Mouse (Mus musculus) pancreas, adult 10 weeks (tissue): Measurements from ENCODE around the gene Rhbdl3. TPM values are rescaled to one million over a fixed set of nuclear protein-coding genes. Genes with fewer than 3 reads are reported as not detected.

Experiments
- polyA plus RNA-seq: library from polyadenylated mRNA; stranded (reverse); fragments of 350-450 nt; fragmentation: Illumina TruSeq; extraction: RNeasy Lipid Tissue Mini Kit (QIAGEN cat#74804); gene quantifications from one replicate; pipeline ENCODE4 v1.2.3, GENCODE M21; 2015; ENCODE audit warnings: low read depth, low replicate concordance; ENCODE audit not compliant: insufficient read depth

Gene Rhbdl3
- polyA plus RNA-seq, result 1.5 TPM

DNA sequence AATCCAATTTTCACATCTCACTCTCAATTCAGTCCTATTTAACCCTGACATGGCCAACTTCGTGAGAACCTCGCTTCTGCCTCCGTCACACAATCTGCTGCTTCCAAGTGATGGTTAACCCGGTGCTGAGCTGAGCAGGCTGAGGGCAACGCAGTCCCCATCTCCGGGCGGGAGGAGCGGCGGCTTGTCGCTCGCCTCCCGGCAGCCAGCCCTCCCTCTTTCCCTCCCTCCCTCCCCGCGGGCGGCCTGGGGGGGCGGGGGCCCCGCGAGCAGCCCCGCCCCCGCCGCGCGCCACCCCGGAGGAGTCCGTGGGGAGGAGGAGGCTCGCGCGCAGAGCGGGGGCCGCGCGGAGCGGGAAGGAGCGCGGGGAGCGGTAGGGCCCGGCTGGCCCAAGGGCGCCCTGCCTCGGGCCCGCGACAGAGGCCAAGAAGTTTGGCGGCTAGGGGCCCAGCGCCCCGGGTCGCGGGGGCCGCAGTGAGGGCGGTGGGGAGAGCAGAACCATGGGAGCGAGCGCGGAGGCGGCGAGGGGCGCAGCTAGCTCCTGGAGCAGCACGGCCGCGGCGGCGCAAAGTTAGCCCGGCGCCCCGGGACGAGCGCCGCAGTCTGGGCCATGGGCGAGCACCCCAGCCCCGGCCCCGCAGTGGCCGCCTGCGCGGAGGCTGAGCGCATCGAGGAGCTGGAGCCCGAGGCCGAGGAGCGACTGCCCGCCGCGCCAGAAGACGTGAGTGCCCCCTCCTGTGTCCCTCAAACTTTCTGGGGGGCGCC lies at the start of gene Rhbdl3:
TSS of gene Rhbdl3 (plus strand) at position 362 of the 765 bp plus-strand sequence.

DNA sequence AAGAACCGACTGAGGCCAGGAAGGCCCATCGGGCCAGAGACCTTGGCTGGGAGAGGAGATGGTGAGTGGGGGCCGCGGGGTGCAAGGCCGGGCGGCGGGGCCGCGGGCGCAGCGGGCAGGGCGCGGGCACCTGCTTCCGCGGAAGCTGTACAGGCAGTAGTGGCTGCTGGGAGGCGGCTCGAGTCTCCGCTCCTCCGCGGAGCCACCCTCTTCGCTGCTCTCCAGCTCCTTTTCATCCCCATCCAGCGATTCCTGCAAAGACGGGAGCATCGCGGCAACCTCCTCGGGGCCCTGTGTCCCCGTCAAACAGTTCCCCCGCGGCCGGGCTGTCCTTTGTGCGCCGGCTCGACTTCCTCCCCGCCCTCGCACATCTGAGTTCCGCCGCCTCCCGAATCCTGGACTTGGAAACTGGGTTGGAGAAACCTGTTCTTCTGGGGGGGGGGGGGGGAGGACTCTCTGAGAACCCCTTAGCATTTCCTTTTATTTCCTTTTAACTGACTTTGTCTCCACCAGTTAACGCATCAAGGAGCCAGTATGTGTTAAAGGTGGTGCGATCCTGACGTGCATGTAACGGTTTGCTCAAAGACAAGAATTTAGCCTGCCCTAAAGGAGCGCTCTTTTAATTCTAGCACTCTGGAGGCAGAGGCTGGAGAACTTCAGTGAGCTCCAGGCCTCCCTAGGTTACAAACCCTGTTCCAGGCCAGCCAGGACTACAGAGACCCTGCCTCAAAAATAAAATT lies 77.2 kb downstream of the Rhbdl3 start, which contains the start of gene 5730455P16Rik:
TSS of gene 5730455P16Rik (minus strand) at position 323 of the 740 bp plus-strand sequence.

GRCm38 (mm10) chr11:80383019-80383625 lies 82.4 kb downstream of the Rhbdl3 start, which contains the start of gene Zfp207:
Gene Zfp207 (plus strand): TSS chr11:80383279.

Other genes starting within 250 kb of the Rhbdl3 start
- 3.1 TPM for gene Crlf3, start 219.9 kb upstream of the Rhbdl3 start, polyA plus RNA-seq
- 0.24 TPM for gene Atad5, start 211.5 kb upstream of the Rhbdl3 start, polyA plus RNA-seq
- 4.9 TPM for gene Tefm, start 158.7 kb upstream of the Rhbdl3 start, polyA plus RNA-seq
- 3.8 TPM for gene Adap2, start 146.8 kb upstream of the Rhbdl3 start, polyA plus RNA-seq
- 3.4 TPM for gene Rnf135, start 117.1 kb upstream of the Rhbdl3 start, polyA plus RNA-seq
- gene Rhot1, start 91.9 kb upstream of the Rhbdl3 start, polyA plus RNA-seq, result 13.5 TPM
- gene 5730455P16Rik, start 77.1 kb downstream of the Rhbdl3 start, polyA plus RNA-seq, result 3.0 TPM
- gene Zfp207, start 82.4 kb downstream of the Rhbdl3 start, polyA plus RNA-seq, result 24.9 TPM
- gene Psmd11, start 127.7 kb downstream of the Rhbdl3 start, polyA plus RNA-seq, result 12.6 TPM
- not detected for gene Cdk5r1, start 176.1 kb downstream of the Rhbdl3 start, polyA plus RNA-seq